Mouse (Mus musculus) liver, adult 2 months (tissue): ENCODE results near the gene Nes. TPM values are rescaled to one million over a fixed set of nuclear protein-coding genes. Genes with fewer than 3 reads are reported as not detected.

Experiments
- DNase-seq: peaks from one replicate; pipeline ENCODE4 v3.0.0-alpha.2; 2011; ENCODE audit warnings: low read depth, low spot score; ENCODE audit errors: extremely low read depth
- H3K27ac ChIP-seq: fragments of 200-500 bp; replicated peaks from 2 replicates; pipeline ENCODE4 v1.5.1; 2012; ENCODE audit warnings: low read depth, mild to moderate bottlenecking, control low read depth, inconsistent platforms, low read length; ENCODE audit not compliant: insufficient read depth
- H3K27me3 ChIP-seq: fragments of 200-500 bp; 2 replicates; pipeline ENCODE4 v1.6.1; 2012; ENCODE audit warnings: mild to moderate bottlenecking, moderate library complexity, low read length, inconsistent platforms; ENCODE audit not compliant: control insufficient read depth, insufficient read depth
- H3K36me3 ChIP-seq: fragments of 200-500 bp; 2 replicates; pipeline ENCODE4 v1.6.1; 2012; ENCODE audit warnings: low read length, inconsistent platforms; ENCODE audit not compliant: control insufficient read depth, insufficient read depth
- H3K4me1 ChIP-seq: fragments of 200-500 bp; 2 replicates; pipeline ENCODE4 v1.6.1; 2011; ENCODE audit warnings: low read length; ENCODE audit not compliant: control insufficient read depth, insufficient read depth
- H3K4me3 ChIP-seq: fragments of 200-500 bp; 2 replicates; pipeline ENCODE4 v1.5.1; 2011; ENCODE audit warnings: low read depth, mild to moderate bottlenecking, control low read depth, low read length, moderate library complexity; ENCODE audit not compliant: insufficient read depth
- H3K79me2 ChIP-seq: fragments of 200-500 bp; 2 replicates; pipeline ENCODE4 v1.6.1; 2012; ENCODE audit warnings: inconsistent platforms, mild to moderate bottlenecking, low read length, moderate library complexity; ENCODE audit not compliant: control insufficient read depth, insufficient read depth
- H3K9ac ChIP-seq: fragments of 200-500 bp; 2 replicates; pipeline ENCODE4 v1.6.1; 2012; ENCODE audit warnings: low read depth, mild to moderate bottlenecking, control low read depth, inconsistent platforms, low read length
- CTCF ChIP-seq: fragments of 200-500 bp; IDR thresholded peaks from 2 replicates; pipeline ENCODE4 v1.5.1; 2011; ENCODE audit warnings: low read depth, low read length, control low read depth
- POLR2A ChIP-seq: fragments of 200-500 bp; IDR thresholded peaks from 2 replicates; pipeline ENCODE4 v1.6.1; 2011; ENCODE audit warnings: low read length, control low read depth; ENCODE audit not compliant: insufficient read depth; ENCODE audit errors: extremely low read depth
- WGBS: fragments of 180-500 bp; shearing (Covaris S2); methylation state at CpG from one replicate; pipeline ENCODE4 v1.1.7; 2018; 5-methylcytosine and 5-hydroxymethylcytosine counted together
- polyA plus RNA-seq: library from polyadenylated mRNA; depleted of rRNA; stranded (reverse); fragments of >200 nt; gene quantifications from 2 replicates; pipeline ENCODE4 v1.2.3, GENCODE M21; 2012
- total RNA-seq: library from RNA; depleted of rRNA; stranded (reverse); fragments of >200 nt; gene quantifications from 2 replicates; pipeline ENCODE4 v1.2.3, GENCODE M21; 2014

Gene Nes
- total and polyA plus RNA-seq, 2 experiments = 0.53 to 0.65 TPM

- Histone ChIP-seq H3K4me1 (no peaks in the 10 kb centered on the region), H3K79me2 (no peaks in the 10 kb centered on the region), H3K9ac (no peak overlapping the region), H3K27me3 (peaks cover 8% of the 10 kb centered on the region), H3K36me3 (no peaks in the 10 kb centered on the region), H3K27ac (no peak overlapping the region), H3K4me3 (no peak overlapping the region)
- no peak for TF ChIP-seq POLR2A
- no peak for TF ChIP-seq CTCF
- no peak for DNase-seq
- WGBS = 50% methylated on average over 14 of the region's 14 CpGs
These were observed 2.9 kb downstream of the Nes start for GRCm38 (mm10) chr3:87973593-87974380.

DNA sequence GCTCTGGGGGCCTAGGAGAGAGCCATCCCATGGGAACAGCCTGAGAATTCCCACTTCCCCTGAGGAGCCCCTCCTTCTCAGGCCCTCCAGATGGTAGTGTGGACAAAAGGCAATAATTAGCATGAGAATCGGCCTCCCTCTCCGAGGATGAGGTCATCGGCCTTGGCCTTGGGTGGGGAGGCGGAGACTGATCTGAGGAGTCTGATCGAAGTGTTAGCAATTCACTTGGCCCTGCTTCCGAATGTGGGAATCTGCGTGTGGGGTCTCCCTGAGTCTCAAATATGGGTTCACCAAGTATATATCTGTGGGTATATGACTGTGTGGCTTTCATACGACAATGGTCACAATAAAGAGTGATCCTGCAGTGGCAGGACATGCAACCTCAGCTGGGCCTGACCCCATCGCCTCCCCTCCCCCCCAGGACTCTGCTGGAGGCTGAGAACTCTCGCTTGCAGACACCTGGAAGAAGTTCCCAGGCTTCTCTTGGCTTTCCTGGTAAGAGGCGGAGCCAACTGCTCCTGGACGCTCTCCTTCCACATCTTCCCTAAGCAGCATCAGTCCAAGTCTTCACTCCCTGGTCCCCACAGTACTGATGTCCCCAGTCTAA, 3.6 kb downstream of the Nes start:
- 40% methylated on average over 12 of the region's 12 CpGs for WGBS
- H3K4me1 ChIP-seq = no peaks in the 10 kb centered on the region
- H3K4me3 ChIP-seq = no peak overlapping the region
- H3K27ac ChIP-seq = no peak overlapping the region
- H3K36me3 ChIP-seq = no peaks in the 10 kb centered on the region
- H3K27me3 ChIP-seq = peaks cover 8% of the 10 kb centered on the region
- no peaks in the 10 kb centered on the region for H3K79me2 ChIP-seq
- H3K9ac ChIP-seq = no peak overlapping the region
- TF ChIP-seq POLR2A (no peak), CTCF (no peak)
- DNase-seq = no peak

- Histone ChIP-seq H3K4me1 (peaks cover 10% of the 10 kb centered on the region; the same call in 1 of the 2 replicates), H3K4me3 (no peak overlapping the region), H3K36me3 (no peaks in the 10 kb centered on the region), H3K27ac (no peak overlapping the region), H3K9ac (no peak overlapping the region), H3K79me2 (no peaks in the 10 kb centered on the region), H3K27me3 (no peaks in the 10 kb centered on the region; the same call in 1 of the 2 replicates)
- TF ChIP-seq POLR2A = no peak
- no peak for TF ChIP-seq CTCF
- no peak for DNase-seq
- WGBS = 80% methylated on average over 5 of the region's 5 CpGs
These were observed 8.6 kb downstream of the Nes start for GRCm38 (mm10) chr3:87979493-87979892.

DNA sequence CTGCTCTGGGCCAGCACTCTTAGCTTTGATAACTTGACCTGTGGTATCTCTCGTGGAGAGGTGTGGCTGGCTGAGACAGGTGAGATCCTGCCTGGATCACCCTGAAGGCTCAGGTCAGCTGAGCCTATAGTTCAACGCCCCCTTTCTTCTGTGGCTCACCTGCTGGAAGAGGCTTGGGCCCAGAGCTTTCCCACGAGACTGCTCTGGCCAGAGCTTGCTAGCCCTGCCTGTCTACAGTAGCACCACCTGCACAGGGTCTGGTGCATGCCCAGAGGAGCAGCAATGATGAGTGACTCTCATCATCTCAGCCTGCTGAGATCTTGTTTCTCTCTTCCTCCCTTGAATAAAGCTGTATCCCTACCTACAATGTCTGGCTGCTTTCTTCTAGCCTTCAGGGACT, 9.2 kb downstream of the Nes start:
- Histone ChIP-seq H3K4me3 (no peak overlapping the region), H3K4me1 (peaks cover 10% of the 10 kb centered on the region; the same call in 1 of the 2 replicates), H3K27me3 (no peaks in the 10 kb centered on the region; the same call in 1 of the 2 replicates), H3K36me3 (no peaks in the 10 kb centered on the region), H3K9ac (no peak overlapping the region), H3K27ac (no peak overlapping the region), H3K79me2 (no peaks in the 10 kb centered on the region)
- TF ChIP-seq CTCF (no peak), POLR2A (no peak)
- DNase-seq = no peak
- WGBS = 63% methylated on average over 3 of the region's 3 CpGs

DNA sequence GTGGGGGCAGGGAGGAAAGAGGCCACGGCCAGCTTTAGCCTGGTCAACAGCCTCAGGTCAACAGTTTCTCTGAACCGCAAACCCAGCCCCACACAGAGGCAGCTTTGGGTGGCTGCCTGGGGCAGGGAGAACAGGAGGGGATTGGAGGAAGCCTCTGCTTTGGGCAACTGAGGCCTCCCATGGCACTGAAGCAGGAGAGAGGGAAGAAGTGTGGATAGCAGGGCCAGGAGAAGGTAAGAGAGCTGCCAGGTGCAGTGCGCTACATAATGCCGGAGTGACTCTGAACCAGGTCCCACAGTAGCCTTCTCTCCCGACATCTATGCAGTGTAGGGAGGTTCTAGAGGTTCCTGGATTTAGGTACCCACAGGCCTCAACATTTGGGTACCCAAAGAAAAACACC, 9.8 kb downstream of the Nes start:
- Histone ChIP-seq H3K9ac (no peak overlapping the region), H3K4me1 (peaks cover 10% of the 10 kb centered on the region; the same call in 1 of the 2 replicates), H3K27me3 (no peaks in the 10 kb centered on the region; the same call in 1 of the 2 replicates), H3K27ac (no peak overlapping the region), H3K36me3 (no peaks in the 10 kb centered on the region), H3K4me3 (no peak overlapping the region), H3K79me2 (no peaks in the 10 kb centered on the region)
- 62% methylated on average over 5 of the region's 5 CpGs for WGBS
- no peak for TF ChIP-seq POLR2A
- no peak for TF ChIP-seq CTCF
- DNase-seq = no peak

DNA sequence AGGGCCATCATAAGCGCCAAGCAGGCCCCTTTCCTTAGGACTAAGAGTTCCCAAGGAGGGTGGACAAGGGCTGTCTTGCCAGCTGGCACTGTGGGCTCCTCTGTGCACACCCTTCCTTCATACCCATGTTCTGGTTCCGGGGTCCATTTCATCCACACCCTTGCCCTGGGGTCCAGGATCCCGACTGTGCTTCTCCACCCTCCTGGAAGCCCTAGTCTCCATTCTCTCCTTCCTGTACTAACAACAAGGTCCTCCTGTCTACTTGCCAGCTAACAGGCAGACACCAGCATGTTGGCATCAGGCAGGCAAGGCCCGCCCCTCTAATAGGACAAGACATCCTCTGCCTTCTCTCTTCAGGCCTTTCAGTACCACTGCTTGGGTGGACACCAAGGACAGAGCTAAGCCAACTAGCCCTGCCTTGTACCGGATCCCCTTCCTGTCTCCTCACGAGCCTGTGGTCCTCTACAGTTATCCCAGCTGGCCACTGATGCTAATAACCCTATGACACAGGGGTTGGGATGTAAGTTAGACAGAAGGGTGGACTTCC, 10.4 kb downstream of the Nes start:
- Histone ChIP-seq H3K36me3 (no peaks in the 10 kb centered on the region), H3K4me1 (peaks cover 10% of the 10 kb centered on the region; the same call in 1 of the 2 replicates), H3K27me3 (no peaks in the 10 kb centered on the region; the same call in 1 of the 2 replicates), H3K27ac (no peak overlapping the region), H3K79me2 (no peaks in the 10 kb centered on the region), H3K4me3 (no peak overlapping the region), H3K9ac (no peak overlapping the region)
- DNase-seq = no peak
- WGBS = 80% methylated on average over 6 of the region's 6 CpGs
- TF ChIP-seq POLR2A (no peak), CTCF (no peak)
